Mouse (Mus musculus): ENCODE measurements around the gene Awat2. TPM values are rescaled to one million over a fixed set of nuclear protein-coding genes. Genes with fewer than 3 reads are reported as not detected.

Awat2 gene
- 0.12 TPM for polyA plus RNA-seq (2017; shearing (Covaris generic))

DNA sequence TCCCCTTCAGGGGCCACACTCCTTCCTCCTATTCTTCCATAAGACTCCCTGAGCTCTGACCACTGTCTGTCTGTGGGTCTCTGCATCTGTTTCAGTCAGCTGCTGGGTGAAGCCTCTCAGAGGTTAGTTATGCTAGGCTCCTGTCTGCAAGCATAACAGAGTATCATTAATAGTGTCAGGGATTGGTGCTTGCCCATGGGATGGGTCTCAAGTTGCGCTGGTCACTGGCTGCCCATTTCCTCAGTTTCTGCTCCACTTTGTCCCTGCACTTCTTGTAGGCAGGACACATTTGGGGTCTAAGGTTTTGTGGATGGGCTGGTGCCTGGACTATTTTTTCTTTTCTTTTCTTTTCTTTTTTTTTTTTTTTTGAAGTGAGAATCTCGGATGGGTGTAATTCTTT lies at the start of gene Awat2:
TSS of gene Awat2 (minus strand) at position 101 of the 400 bp plus-strand sequence.

DNA sequence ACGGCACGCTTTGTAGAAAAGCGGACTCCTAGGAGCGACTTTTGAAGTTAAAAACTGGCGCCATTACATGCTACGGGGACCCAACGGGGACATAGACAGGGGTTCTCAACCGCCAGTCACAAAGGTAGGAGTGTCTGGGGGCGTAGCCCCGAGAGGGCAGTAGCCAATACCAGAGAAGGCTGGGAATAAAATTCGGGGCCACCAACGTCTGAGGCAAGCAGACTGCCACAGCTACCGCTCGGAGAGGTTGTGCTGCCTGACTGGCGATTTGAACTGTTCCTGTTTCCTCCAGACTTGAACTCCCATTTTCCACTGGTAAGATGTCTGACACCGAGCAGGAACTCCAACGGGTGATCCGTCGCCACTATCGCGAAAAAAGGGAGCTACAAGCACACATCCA lies 13.8 kb downstream of the Awat2 start, which contains the start of gene Otud6a:
TSS of gene Otud6a (plus strand) at position 321 of the 400 bp plus-strand sequence.

Other genes starting within 250 kb of the Awat2 start
- gene Otud6a, start 13.7 kb downstream of the Awat2 start, polyA plus RNA-seq (2017; shearing (Covaris generic)), result not detected
- 33.2 TPM for gene Igbp1, start 51.6 kb upstream of the Awat2 start, polyA plus RNA-seq (2017; shearing (Covaris generic))
- 0.05 TPM for gene Dgat2l6, start 82.1 kb upstream of the Awat2 start, polyA plus RNA-seq (2017; shearing (Covaris generic))
- gene Awat1, start 129.5 kb upstream of the Awat2 start, polyA plus RNA-seq (2017; shearing (Covaris generic)), result not detected
- not detected for gene P2ry4, start 152.2 kb upstream of the Awat2 start, polyA plus RNA-seq (2017; shearing (Covaris generic))
- gene Arr3, start 162.8 kb upstream of the Awat2 start, polyA plus RNA-seq (2017; shearing (Covaris generic)), result not detected
- 0.77 TPM for gene Kif4, start 183.0 kb upstream of the Awat2 start, polyA plus RNA-seq (2017; shearing (Covaris generic))
- gene Pdzd11, start 183.9 kb upstream of the Awat2 start, polyA plus RNA-seq (2017; shearing (Covaris generic)), result 47.5 TPM

All from CD4-positive, CD25-positive, alpha-beta regulatory T cell (primary cell).